Mouse (Mus musculus) lung, postnatal 0 days (tissue): ENCODE measurements around the gene Mllt3. TPM values are rescaled to one million over a fixed set of nuclear protein-coding genes. Genes with fewer than 3 reads are reported as not detected.

Source experiments
- ATAC-seq: fragments of 200-750 bp; cut with Nextera tagmentation; 2 replicates; pipeline ENCODE4 v1.8.0; 2017; ENCODE audit warnings: moderate library complexity
- DNase-seq: peaks from one replicate; pipeline ENCODE4 v3.0.0-alpha.2; 2016; ENCODE audit warnings: low spot score
- H3K27ac ChIP-seq: fragments of 300-500 bp; sonication (generic); 2 replicates; pipeline ENCODE4 v1.5.1; 2014; ENCODE audit warnings: antibody characterized with exemption, mild to moderate bottlenecking, low read length, mixed read lengths
- H3K27me3 ChIP-seq: fragments of 300-500 bp; sonication (generic); replicated peaks from 2 replicates; pipeline ENCODE4 v1.6.1; 2014; ENCODE audit warnings: low read length, mixed read lengths; ENCODE audit not compliant: insufficient read depth
- H3K36me3 ChIP-seq: fragments of 300-500 bp; sonication (generic); 2 replicates; pipeline ENCODE4 v1.6.1; 2014; ENCODE audit warnings: low read length, mixed read lengths; ENCODE audit not compliant: insufficient read depth
- H3K4me1 ChIP-seq: fragments of 300-500 bp; sonication (generic); 2 replicates; pipeline ENCODE4 v1.6.1; 2014; ENCODE audit warnings: antibody characterized with exemption, low read depth, low read length, mixed read lengths; ENCODE audit not compliant: insufficient read depth
- H3K4me2 ChIP-seq: fragments of 300-500 bp; sonication (generic); replicated peaks from 2 replicates; pipeline ENCODE4 v1.6.1; 2014; ENCODE audit warnings: low read depth, mild to moderate bottlenecking, low read length, moderate library complexity, mixed read lengths
- H3K4me3 ChIP-seq: fragments of 300-500 bp; sonication (generic); 2 replicates; pipeline ENCODE4 v1.5.1; 2014; ENCODE audit warnings: low read depth, low read length
- H3K9ac ChIP-seq: fragments of 300-500 bp; sonication (generic); replicated peaks from 2 replicates; pipeline ENCODE4 v1.6.1; 2014; ENCODE audit warnings: low read depth, mild to moderate bottlenecking
- H3K9me3 ChIP-seq: fragments of 300-500 bp; sonication (generic); 2 replicates; pipeline ENCODE4 v1.6.1; 2016; ENCODE audit warnings: low read length, mixed read lengths
- CTCF ChIP-seq: IDR thresholded peaks from 2 replicates; pipeline ENCODE4 v1.5.1; 2016; ENCODE audit warnings: antibody characterized with exemption, mild to moderate bottlenecking
- EP300 ChIP-seq: IDR thresholded peaks from 2 replicates; pipeline ENCODE4 v1.6.1; 2016; ENCODE audit warnings: antibody characterized with exemption, mild to moderate bottlenecking, control low read depth
- WGBS: fragments of 180-500 bp; shearing (Covaris S2); extraction: QIAGEN DNeasy Blood & Tissue Kit; methylation state at CpG from one replicate; pipeline ENCODE4 v1.1.7; 2014; 5-methylcytosine and 5-hydroxymethylcytosine counted together
- polyA plus RNA-seq: library from polyadenylated mRNA; unstranded; fragments of >200 nt; fragmentation: Nextera tagmentation; extraction: Ambion mirVana; gene quantifications from 2 replicates; pipeline ENCODE4 v1.2.1, GENCODE M21; 2015

Mllt3 gene
- polyA plus RNA-seq, 1 experiment from 2014 or later: 32.7 TPM

DNA sequence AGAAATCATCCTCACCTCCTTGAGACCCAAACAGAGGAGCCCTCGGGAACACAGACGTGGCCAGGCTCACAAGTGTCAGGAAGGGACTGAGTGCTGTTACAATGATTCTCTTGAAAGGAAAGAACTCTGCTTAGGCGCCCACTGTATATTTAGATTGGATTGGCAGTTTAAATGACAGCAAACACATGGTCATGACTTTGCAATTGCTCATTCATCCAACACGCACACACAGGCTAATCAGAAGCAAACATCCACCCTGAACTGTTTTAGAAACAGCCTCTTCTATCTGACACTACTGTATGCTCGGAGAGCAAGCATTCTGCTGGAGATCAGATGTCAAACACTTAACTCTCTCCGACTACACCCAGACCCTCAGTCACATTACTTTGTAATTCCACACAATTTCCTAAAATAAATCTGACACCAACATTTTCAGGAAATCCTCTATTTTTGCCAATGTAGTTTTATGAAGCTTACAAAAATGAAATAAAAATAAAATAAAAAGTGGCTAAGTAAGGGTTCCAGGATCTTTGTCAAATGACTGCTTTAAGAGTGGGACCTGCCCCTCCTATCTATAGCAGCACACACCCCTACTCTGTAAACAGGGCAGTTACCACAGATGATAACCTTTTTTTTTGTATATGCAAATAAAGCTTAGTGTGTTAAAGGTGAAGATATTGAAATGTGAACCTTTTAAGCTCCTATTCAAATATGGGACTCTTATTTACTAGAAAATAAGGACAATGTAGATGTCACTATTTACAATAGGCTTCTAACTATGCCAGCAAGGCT, 226.8 kb downstream of the Mllt3 start:
- Histone ChIP-seq H3K36me3 (no peaks in the 10 kb centered on the region), H3K27me3 (no peaks in the 10 kb centered on the region), H3K9me3 (no peaks in the 10 kb centered on the region), H3K9ac (no peak overlapping the region), H3K27ac (no peak overlapping the region), H3K4me2 (no peak overlapping the region), H3K4me1 (no peaks in the 10 kb centered on the region), H3K4me3 (no peak overlapping the region)
- 21% methylated on average over 6 of the region's 6 CpGs for WGBS
- ATAC-seq (peak; percentile 30; the same call in 1 of the 2 replicates), DNase-seq (peak; percentile 20)
- TF ChIP-seq CTCF: no peak
- no peak for TF ChIP-seq EP300

DNA sequence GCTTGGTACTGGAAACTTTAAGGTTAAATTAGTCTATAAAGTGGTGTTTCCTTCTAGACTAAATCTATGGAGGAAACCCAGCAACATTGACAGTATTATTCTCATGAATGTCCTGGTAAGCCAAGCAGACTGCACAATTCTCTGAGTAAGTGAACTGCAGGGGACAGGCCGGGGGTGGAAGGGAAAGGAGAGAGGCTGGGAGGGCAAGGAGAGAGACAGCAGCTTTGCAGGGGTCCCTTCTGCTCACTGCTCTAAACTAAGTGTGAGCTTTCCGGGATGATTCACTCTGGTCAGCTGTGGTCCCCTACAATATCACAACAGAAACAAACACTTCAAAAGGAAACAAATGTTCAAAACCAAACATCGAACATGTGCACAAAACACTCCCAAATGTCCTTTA, 228.6 kb downstream of the Mllt3 start:
- 54% methylated on average over 3 of the region's 3 CpGs for WGBS

DNA sequence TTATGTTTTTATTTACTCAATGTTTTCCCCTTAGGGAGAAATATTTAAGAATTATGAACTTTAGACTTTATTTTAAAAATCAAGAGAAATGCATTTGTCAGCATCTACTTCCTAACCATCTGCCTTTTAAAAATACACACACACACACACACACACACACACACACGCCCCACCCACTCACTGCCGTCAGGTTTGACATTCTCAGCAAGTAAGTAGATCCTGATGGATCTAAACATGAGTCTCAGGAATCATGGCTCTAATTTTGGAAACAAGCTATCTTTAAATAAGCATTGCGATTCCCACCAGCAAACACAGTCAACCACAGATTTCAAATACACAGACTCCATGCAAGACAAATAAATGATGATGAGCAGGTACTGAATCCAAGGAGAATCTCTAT, 229.9 kb downstream of the Mllt3 start:
- Histone ChIP-seq H3K4me2 (no peak overlapping the region), H3K36me3 (no peaks in the 10 kb centered on the region), H3K27ac (no peak overlapping the region), H3K27me3 (no peaks in the 10 kb centered on the region), H3K9ac (no peak overlapping the region), H3K4me3 (no peak overlapping the region), H3K9me3 (no peaks in the 10 kb centered on the region), H3K4me1 (no peaks in the 10 kb centered on the region)
- 82% methylated on average over 3 of the region's 3 CpGs for WGBS
- no peak for TF ChIP-seq EP300
- TF ChIP-seq CTCF: no peak
- DNase-seq (no peak), ATAC-seq (no peak)

More for the DNA sequence above, 228.6 kb downstream of the Mllt3 start:
- Histone ChIP-seq H3K27me3 (no peaks in the 10 kb centered on the region), H3K36me3 (no peaks in the 10 kb centered on the region), H3K4me2 (no peak overlapping the region), H3K4me3 (no peak overlapping the region), H3K9me3 (no peaks in the 10 kb centered on the region), H3K4me1 (no peaks in the 10 kb centered on the region), H3K9ac (no peak overlapping the region), H3K27ac (no peak overlapping the region)
- DNase-seq (no peak), ATAC-seq (no peak)
- no peak for TF ChIP-seq EP300
- TF ChIP-seq CTCF: no peak

DNA sequence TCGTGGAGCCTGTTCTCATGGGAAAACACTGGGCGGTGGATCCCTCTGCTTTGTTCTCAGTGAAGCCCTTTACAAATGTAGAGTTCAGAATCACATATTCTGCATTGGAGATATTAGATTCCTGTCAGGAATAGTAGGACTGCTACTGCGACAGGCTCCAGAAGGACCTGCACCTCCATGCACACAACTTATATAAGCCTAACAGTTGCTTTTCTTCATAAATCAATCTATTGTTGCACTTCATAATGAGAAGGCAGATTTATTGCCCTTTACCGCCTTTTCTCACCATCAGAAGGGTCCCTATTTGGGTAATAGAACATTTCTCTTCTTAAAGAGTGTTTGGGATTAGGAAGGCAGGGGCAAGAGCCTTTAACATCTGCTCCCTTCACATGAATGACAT, 231.0 kb downstream of the Mllt3 start:
- H3K27ac ChIP-seq: no peak overlapping the region
- H3K4me1 ChIP-seq: no peaks in the 10 kb centered on the region
- TF ChIP-seq CTCF (no peak), EP300 (no peak)
- H3K4me3 ChIP-seq: no peak overlapping the region
- no peaks in the 10 kb centered on the region for H3K27me3 ChIP-seq
- no peak overlapping the region for H3K9ac ChIP-seq
- no peak for ATAC-seq
- no peaks in the 10 kb centered on the region for H3K9me3 ChIP-seq
- no peak for DNase-seq
- WGBS: 74% methylated on average over 4 of the region's 4 CpGs
- no peak overlapping the region for H3K4me2 ChIP-seq
- no peaks in the 10 kb centered on the region for H3K36me3 ChIP-seq

DNA sequence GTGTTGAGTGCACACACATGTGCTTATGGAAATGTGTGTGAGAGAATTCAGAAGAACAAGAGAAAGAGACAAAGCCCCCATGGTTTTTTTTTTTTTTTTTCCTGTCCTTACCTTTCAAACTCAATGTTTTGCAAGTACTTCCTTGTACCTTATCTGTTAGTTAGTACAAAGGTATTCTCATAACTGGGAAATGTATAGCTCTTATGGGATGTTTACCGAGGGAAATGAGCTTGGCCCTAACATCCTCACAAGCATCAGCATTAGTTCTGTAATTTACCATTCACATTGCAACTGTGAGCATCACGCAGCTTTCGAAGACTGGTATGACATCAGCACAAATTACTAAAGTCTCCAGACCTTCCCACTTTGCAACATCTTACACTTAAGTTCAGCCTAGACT, 231.8 kb downstream of the Mllt3 start:
- ATAC-seq: no peak
- 66% methylated on average over 3 of the region's 3 CpGs for WGBS
- TF ChIP-seq EP300 (no peak), CTCF (no peak)

DNA sequence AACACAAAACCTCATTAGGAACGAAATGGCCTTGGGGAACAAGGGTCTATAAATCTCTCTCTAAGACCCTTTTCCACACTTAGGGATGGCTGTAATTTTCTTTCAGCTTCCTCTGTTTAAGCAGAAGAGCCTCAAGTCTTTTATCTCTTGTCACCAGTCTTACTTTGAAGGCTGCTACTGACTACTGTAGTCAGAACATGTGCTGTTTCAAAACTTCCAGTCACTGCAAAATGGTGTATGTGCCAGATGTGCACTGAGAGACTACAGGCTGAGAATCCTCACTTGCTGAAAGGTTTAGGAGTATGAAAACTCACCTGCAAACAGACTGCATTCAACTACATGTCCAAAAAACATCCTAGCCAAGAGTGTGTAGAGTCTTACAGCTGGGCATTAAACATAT, 232.9 kb downstream of the Mllt3 start:
- 77% methylated on average over 1 of the region's 1 CpGs for WGBS
- no peaks in the 10 kb centered on the region for H3K36me3 ChIP-seq
- no peak overlapping the region for H3K9ac ChIP-seq
- no peaks in the 10 kb centered on the region for H3K9me3 ChIP-seq
- H3K4me1 ChIP-seq: no peaks in the 10 kb centered on the region
- TF ChIP-seq CTCF (no peak), EP300 (no peak)
- DNase-seq: no peak
- ATAC-seq: no peak
- no peak overlapping the region for H3K27ac ChIP-seq
- no peak overlapping the region for H3K4me3 ChIP-seq
- no peaks in the 10 kb centered on the region for H3K27me3 ChIP-seq
- no peak overlapping the region for H3K4me2 ChIP-seq

More for the DNA sequence above, 231.8 kb downstream of the Mllt3 start:
- Histone ChIP-seq H3K27me3 (no peaks in the 10 kb centered on the region), H3K9ac (no peak overlapping the region), H3K36me3 (no peaks in the 10 kb centered on the region), H3K4me1 (no peaks in the 10 kb centered on the region), H3K9me3 (no peaks in the 10 kb centered on the region), H3K4me3 (no peak overlapping the region), H3K4me2 (no peak overlapping the region), H3K27ac (no peak overlapping the region)
- no peak for DNase-seq
